Mouse (Mus musculus) kidney, embryonic 15.5 days (tissue): ENCODE measurements around the gene Maml2. TPM values are rescaled to one million over a fixed set of nuclear protein-coding genes. Genes with fewer than 3 reads are reported as not detected.
A peak's percentile ranks its signal among the peaks of the same experiment; 100 is the strongest.

Source experiments
- ATAC-seq: fragments of 200-750 bp; cut with Nextera tagmentation; replicated peaks from 2 replicates; pipeline ENCODE4 v1.8.0; 2017; ENCODE audit warnings: moderate TSS enrichment; ENCODE audit not compliant: low FRiP score
- H3K27ac ChIP-seq: fragments of 300-500 bp; sonication (generic); 2 replicates; pipeline ENCODE4 v1.5.1; 2015; ENCODE audit warnings: mild to moderate bottlenecking, inconsistent platforms
- H3K27me3 ChIP-seq: fragments of 300-500 bp; sonication (generic); 2 replicates; pipeline ENCODE4 v1.6.1; 2015; ENCODE audit warnings: inconsistent platforms
- H3K36me3 ChIP-seq: fragments of 300-500 bp; sonication (generic); 2 replicates; pipeline ENCODE4 v1.6.1; 2015; ENCODE audit warnings: inconsistent platforms
- H3K4me1 ChIP-seq: fragments of 300-500 bp; sonication (generic); 2 replicates; pipeline ENCODE4 v1.6.1; 2015; ENCODE audit warnings: inconsistent platforms
- H3K4me2 ChIP-seq: fragments of 300-500 bp; sonication (generic); 2 replicates; pipeline ENCODE4 v1.6.1; 2015; ENCODE audit warnings: moderate library complexity, mild to moderate bottlenecking, inconsistent platforms
- H3K4me3 ChIP-seq: fragments of 300-500 bp; sonication (generic); replicated peaks from 2 replicates; pipeline ENCODE4 v1.5.1; 2015; ENCODE audit warnings: mild to moderate bottlenecking, inconsistent platforms
- H3K9ac ChIP-seq: fragments of 300-500 bp; sonication (generic); 2 replicates; pipeline ENCODE4 v1.6.1; 2015; ENCODE audit warnings: mild to moderate bottlenecking, inconsistent platforms
- H3K9me3 ChIP-seq: fragments of 300-500 bp; sonication (generic); replicated peaks from 2 replicates; pipeline ENCODE4 v1.6.1; 2016; ENCODE audit warnings: inconsistent platforms
- WGBS: fragments of 180-500 bp; shearing (Covaris S2); methylation state at CpG from one replicate; pipeline ENCODE4 v1.1.7; 2015; ENCODE audit warnings: mixed read lengths; 5-methylcytosine and 5-hydroxymethylcytosine counted together
- polyA plus RNA-seq: library from polyadenylated mRNA; unstranded; fragments of >200 nt; fragmentation: Nextera tagmentation; extraction: Ambion mirVana; gene quantifications from 2 replicates; pipeline ENCODE4 v1.2.1, GENCODE M21; 2015

The Maml2 gene
- polyA plus RNA-seq, 1 experiment from 2014 or later = 10.5 TPM

DNA sequence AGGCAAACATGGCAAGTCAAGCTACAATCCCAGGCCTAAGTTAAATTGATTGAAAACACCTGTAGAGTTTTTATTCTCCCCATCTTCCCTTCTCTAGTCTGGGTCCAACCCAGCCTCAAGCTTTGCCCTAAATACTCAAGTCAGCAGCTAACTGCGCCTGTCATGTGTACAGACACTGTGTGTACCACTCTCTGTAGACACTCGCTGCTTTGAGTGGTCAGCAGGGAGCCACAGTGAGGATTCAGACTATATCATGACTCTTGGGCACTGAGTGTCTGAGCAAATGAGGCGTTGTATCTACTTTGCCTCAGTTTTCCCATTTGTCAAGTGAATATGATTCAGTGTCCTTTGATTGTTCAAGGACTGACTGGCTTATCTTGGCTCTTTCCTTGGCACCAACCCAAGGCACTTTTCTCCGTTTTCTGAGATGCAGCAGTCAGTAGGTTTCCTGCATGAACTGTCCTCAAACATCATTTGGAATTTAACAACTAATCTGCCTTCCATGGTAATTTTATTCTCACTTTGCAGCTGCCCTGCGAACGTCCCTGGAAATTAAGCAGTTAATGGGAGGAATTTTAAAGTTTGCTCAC lies 135.8 kb downstream of the Maml2 start:
- no peak for ATAC-seq
- Histone ChIP-seq H3K4me3 (no peak overlapping the region), H3K9me3 (no peaks in the 10 kb centered on the region), H3K36me3 (no peaks in the 10 kb centered on the region), H3K4me1 (peaks cover 6% of the 10 kb centered on the region; the same call in 1 of the 2 replicates), H3K9ac (no peak overlapping the region), H3K27ac (no peak overlapping the region), H3K27me3 (no peaks in the 10 kb centered on the region), H3K4me2 (no peak overlapping the region)
- 80% methylated on average over 6 of the region's 6 CpGs for whole genome bisulfite sequencing

DNA sequence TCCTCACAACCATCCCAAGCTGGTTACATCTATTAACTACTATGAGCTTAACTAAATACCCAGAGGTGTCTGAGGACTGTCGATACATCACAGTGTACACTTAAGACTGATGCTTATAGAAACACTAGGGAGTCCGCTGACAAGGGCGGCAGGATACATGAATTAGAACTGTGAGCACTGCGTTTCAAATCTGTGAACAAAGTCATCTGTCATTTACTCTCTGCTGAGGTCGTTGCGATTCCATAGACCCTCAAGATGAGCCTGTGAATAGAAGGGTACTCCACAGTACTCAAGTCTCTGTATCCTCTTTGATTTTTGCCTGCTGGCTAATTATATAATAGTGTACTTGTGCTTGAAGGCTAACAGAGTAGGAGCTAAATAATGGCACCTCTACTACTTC lies 143.2 kb downstream of the Maml2 start:
- H3K4me1 ChIP-seq = no peaks in the 10 kb centered on the region; the same call in 1 of the 2 replicates

DNA sequence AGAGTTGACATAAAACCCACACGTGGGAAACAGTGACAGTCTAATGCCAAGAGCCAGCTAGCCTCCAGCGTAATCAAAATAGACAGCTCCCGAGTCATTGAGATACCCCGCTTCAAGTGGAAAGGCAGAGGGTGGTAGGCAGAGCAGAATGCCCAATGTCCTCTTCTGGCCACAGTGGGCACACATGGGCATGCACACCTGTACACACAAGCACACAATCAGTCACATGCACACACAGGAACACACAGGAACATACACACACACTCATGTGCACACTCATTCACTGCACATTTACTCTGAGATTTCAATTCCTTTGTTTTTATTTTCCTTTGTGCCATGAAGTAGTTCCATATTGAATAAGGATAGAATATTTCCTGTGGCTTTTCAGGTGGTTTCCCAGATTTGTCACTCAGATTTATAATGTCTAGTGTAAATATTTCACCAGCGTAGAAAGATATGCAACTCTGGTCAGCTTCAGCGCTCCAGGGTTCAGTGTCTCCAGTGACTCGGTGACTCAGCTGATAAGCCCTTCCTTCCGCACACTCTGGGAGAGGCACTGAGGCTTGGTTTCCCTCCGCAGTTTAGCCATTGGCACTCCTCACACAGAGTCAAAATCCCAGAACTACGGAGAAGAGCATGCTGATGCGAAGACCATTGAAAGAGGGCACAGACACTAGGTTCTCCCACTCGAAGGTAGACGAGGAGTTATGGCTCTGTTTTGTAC lies 144.4 kb downstream of the Maml2 start:
- H3K4me1 ChIP-seq = peaks cover 2% of the 10 kb centered on the region; the same call in 1 of the 2 replicates
- no peak overlapping the region for H3K9ac ChIP-seq
- no peak overlapping the region for H3K4me3 ChIP-seq
- ATAC-seq = no peak
- 66% methylated on average over 13 of the region's 13 CpGs for WGBS
- no peaks in the 10 kb centered on the region for H3K27me3 ChIP-seq
- no peaks in the 10 kb centered on the region for H3K9me3 ChIP-seq
- H3K27ac ChIP-seq = peak overlapping the region; percentile 55; the same call in 1 of the 2 replicates
- H3K4me2 ChIP-seq = no peak overlapping the region
- no peaks in the 10 kb centered on the region for H3K36me3 ChIP-seq

More for the DNA sequence above, 143.2 kb downstream of the Maml2 start:
- Histone ChIP-seq H3K27ac (no peak overlapping the region), H3K4me2 (no peak overlapping the region), H3K9me3 (no peaks in the 10 kb centered on the region), H3K27me3 (no peaks in the 10 kb centered on the region), H3K4me3 (no peak overlapping the region), H3K36me3 (no peaks in the 10 kb centered on the region), H3K9ac (no peak overlapping the region)
- WGBS = 91% methylated on average over 6 of the region's 6 CpGs
- no peak for ATAC-seq

DNA sequence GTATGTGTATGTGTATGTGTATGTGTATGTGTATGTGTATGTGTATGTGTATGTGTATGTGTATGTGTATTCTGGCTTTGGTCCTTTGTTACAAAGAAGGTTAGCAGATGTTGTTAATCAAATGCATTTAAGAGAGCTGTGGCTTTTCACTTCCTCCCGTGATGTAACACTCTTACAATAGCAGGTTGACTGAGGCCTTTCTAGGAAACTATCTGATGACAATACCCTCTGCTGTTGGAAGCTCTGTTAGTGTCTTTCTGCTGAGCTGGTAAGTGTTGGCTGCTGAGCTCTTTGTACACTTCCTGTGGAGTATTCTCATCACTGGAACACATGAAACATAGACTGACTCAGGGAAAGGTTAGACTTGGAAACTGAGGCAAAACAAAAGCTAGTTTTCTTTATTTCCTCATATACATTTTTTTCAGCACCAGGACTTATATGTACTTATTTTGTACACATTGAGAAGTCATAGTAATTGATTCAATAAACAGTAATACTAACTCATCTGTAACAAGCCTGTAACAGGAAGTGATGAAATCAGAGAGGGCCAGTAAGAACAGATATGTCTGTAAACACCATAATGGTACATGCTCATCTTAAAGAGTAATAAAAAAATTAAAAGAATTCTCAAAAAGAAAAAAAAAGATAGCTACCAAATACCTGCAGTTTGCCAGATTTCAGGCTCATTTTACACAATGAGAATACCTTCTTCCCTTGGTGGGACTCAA lies 145.9 kb downstream of the Maml2 start:
- H3K4me3 ChIP-seq = no peak overlapping the region
- 42% methylated on average over 1 of the region's 1 CpGs for WGBS
- H3K4me2 ChIP-seq = no peak overlapping the region
- H3K9me3 ChIP-seq = no peaks in the 10 kb centered on the region
- ATAC-seq = no peak
- no peaks in the 10 kb centered on the region for H3K27me3 ChIP-seq
- no peaks in the 10 kb centered on the region for H3K36me3 ChIP-seq
- no peak overlapping the region for H3K27ac ChIP-seq
- peaks cover 7% of the 10 kb centered on the region for H3K4me1 ChIP-seq
- H3K9ac ChIP-seq = no peak overlapping the region

DNA sequence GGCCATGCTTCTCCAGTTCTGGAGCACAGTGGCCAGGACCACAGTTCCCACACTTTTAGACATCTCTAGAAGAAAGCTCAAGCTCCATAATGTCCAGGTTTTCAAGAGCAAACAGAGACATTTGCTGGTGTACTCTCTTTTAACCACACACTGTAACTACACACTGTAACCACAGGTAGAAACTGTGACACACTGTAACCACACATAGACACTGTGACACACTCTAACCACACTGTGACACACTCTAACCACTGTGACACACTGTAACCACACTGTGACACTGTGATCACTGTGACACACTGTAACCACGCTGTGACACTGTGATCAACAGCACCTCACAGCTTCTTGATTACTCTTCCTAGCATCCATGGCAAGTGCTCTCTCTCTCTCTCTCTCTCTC lies 148.5 kb downstream of the Maml2 start:
- WGBS = 81% methylated on average over 1 of the region's 1 CpGs
- no peaks in the 10 kb centered on the region for H3K9me3 ChIP-seq
- no peaks in the 10 kb centered on the region for H3K27me3 ChIP-seq
- no peak overlapping the region for H3K9ac ChIP-seq
- no peak overlapping the region for H3K27ac ChIP-seq
- no peak overlapping the region for H3K4me2 ChIP-seq
- peaks cover 24% of the 10 kb centered on the region for H3K4me1 ChIP-seq
- ATAC-seq = no peak
- no peaks in the 10 kb centered on the region for H3K36me3 ChIP-seq
- H3K4me3 ChIP-seq = no peak overlapping the region

DNA sequence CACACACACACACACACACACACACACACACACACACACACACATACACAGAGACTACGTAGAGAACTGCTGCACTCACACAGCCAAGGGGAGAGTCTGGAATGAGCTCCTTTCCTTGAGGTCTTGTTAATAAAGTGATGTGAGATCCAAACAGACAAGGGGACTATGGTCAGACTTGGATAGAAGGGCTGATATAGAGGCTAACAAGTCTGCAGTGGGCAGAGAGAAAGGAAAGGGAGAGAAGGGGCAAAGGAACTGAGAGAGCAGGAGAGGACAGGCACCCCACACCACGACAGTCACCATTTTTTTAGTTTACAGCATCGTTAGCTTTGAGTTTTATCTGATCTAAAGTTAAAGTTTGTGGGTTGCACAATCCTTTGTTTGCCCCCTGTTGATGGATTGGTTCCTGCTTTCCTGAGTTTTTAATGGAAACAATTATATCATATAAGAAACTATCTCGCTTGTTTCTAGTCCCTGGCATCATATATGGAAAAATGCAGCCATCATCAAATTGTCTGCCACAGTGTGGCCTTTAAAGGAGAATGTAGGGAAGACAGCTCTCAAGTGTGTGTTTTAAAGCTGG lies 149.0 kb downstream of the Maml2 start, which contains the start of gene Gm17571:
Gene Gm17571 (minus strand): TSS at position 51 of the 583 bp plus-strand sequence.
- Histone ChIP-seq H3K27me3 (no peaks in the 10 kb centered on the region), H3K4me2 (no peak within 1 kb of the TSS), H3K27ac (no peak within 1 kb of the TSS), H3K9ac (no peak within 1 kb of the TSS), H3K4me3 (no peak within 1 kb of the TSS), H3K4me1 (peaks cover 24% of the 10 kb centered on the region), H3K36me3 (no peaks in the 10 kb centered on the region), H3K9me3 (no peaks in the 10 kb centered on the region)
- ATAC-seq = no peak
- 53% methylated on average over 4 of the region's 4 CpGs for WGBS

DNA sequence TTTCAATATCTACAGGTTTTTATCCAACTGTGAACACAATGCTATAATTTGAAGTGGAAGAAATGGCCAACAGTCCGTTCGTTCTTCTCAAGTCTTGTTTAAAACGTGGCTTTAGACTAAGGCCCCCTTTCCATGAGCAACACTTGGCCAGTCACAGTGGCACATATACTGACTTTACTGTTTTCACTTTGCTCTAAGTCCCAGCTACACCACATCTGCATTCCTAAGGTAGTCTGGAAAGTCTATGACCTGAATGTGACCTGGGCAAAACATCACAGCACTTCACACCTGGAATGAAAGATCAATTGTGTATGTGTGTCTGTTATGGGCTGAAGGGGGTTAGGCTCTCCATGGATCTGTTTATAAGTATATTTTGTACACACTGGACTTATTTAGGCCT lies 151.0 kb downstream of the Maml2 start:
- Histone ChIP-seq H3K27me3 (no peaks in the 10 kb centered on the region), H3K9me3 (no peaks in the 10 kb centered on the region), H3K4me2 (no peak overlapping the region), H3K4me3 (no peak overlapping the region), H3K27ac (no peak overlapping the region), H3K4me1 (peaks cover 24% of the 10 kb centered on the region), H3K9ac (no peak overlapping the region), H3K36me3 (no peaks in the 10 kb centered on the region)
- no peak for ATAC-seq
- 89% methylated on average over 3 of the region's 3 CpGs for WGBS

DNA sequence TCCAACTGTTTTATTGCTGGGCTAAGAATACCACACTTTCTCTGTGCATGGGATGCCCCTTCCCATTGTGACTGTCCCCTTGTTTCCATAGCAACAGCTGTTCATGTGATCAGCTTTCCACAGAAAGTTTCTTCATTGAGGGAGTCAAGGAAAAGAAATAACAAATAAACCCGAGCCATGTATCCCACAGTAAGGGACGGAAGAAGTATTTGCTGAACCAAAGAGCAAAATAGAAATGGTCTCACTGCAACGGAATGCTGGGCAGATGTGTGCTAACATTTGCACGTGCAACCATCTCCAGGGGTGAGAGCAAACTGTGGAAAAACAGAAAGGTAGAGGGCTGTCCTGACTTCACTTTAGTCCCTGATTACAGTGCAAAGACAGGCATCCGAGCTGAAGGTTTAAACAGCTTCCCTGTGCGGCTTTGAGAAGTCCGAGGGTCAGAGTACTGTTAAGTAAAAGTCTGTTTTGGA lies 156.9 kb downstream of the Maml2 start:
- Histone ChIP-seq H3K4me2 (no peak overlapping the region), H3K27me3 (no peaks in the 10 kb centered on the region), H3K4me3 (no peak overlapping the region), H3K36me3 (no peaks in the 10 kb centered on the region), H3K27ac (peak overlapping the region; percentile 30; the same call in 1 of the 2 replicates), H3K9me3 (no peaks in the 10 kb centered on the region), H3K4me1 (peaks cover 16% of the 10 kb centered on the region), H3K9ac (no peak overlapping the region)
- WGBS = 26% methylated on average over 7 of the region's 7 CpGs
- no peak for ATAC-seq

DNA sequence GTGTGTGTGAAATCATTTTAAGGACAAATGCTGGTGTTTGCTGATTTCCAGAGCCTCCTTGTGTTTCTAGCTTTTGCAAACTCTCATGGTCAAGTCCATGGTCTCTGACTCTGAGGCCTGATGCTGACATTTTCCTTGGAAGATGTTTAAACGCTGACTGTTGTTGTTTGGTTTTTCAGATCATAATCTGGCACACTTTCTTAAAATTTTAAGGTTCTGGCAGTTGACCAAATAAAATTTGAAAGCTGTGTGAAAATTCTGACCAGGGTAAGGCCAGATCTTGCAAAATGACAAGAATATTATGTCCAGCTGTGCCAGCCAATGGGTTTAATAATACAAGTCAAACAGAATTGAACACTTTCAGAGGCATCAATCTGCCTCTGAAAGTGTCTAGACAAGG lies 157.5 kb downstream of the Maml2 start:
- H3K27ac ChIP-seq = 0 out of 2 replicates have a peak overlapping the region, but pooled peaks have one; percentile 30
- no peaks in the 10 kb centered on the region for H3K36me3 ChIP-seq
- no peak overlapping the region for H3K9ac ChIP-seq
- no peaks in the 10 kb centered on the region for H3K9me3 ChIP-seq
- H3K27me3 ChIP-seq = no peaks in the 10 kb centered on the region
- no peak overlapping the region for H3K4me2 ChIP-seq
- H3K4me1 ChIP-seq = peaks cover 12% of the 10 kb centered on the region
- H3K4me3 ChIP-seq = no peak overlapping the region
- ATAC-seq = no peak
- 75% methylated on average over 1 of the region's 1 CpGs for WGBS

DNA sequence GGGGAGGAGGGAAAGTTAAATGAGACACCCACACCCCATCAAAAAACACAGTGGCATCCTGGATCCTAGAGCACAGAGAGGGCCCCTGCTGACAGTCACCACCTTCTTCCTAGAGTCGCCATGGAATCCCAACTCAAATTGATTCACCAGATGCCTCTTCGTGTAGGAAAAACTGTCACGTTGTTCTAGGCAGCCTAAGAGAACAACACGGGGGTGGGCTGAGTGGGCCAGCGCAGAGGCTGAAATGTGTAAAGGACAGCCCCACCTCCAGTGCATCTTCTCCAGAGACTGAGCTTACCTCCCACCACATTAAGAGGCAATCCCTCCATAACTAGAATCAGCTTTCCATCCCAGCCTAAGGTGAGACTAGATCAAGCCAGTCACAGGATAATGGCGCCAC lies 160.0 kb downstream of the Maml2 start:
- WGBS = 81% methylated on average over 6 of the region's 6 CpGs
- H3K4me3 ChIP-seq = no peak overlapping the region
- H3K4me1 ChIP-seq = peaks cover 10% of the 10 kb centered on the region
- no peak overlapping the region for H3K4me2 ChIP-seq
- ATAC-seq = no peak
- no peak overlapping the region for H3K27ac ChIP-seq
- H3K9me3 ChIP-seq = no peaks in the 10 kb centered on the region
- H3K27me3 ChIP-seq = no peaks in the 10 kb centered on the region
- no peak overlapping the region for H3K9ac ChIP-seq
- no peaks in the 10 kb centered on the region for H3K36me3 ChIP-seq

DNA sequence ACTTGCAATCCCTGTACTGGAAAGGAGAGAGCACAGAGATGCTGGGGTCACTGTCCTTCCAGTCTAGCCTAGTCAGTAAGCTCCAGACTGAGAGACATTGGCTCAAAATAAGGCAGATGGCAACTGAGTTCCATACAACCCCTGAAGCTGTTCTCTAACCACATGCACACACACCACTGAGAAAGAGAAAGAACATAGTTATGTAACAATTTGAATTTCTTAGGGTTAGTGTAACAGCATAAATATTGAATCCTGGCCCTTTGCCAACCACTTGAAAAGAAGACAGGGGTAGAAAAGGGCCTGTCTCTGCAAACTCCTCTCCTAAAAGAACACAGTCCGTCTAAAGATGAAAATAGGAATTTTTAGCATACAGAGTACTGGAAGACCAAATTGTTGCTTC lies 161.6 kb downstream of the Maml2 start:
- peaks cover 10% of the 10 kb centered on the region for H3K4me1 ChIP-seq
- no peak overlapping the region for H3K4me3 ChIP-seq
- no peaks in the 10 kb centered on the region for H3K27me3 ChIP-seq
- no peak overlapping the region for H3K27ac ChIP-seq
- ATAC-seq = no peak
- WGBS = 63% methylated on average over 1 of the region's 1 CpGs
- H3K4me2 ChIP-seq = no peak overlapping the region
- no peaks in the 10 kb centered on the region for H3K9me3 ChIP-seq
- no peaks in the 10 kb centered on the region for H3K36me3 ChIP-seq
- H3K9ac ChIP-seq = no peak overlapping the region

DNA sequence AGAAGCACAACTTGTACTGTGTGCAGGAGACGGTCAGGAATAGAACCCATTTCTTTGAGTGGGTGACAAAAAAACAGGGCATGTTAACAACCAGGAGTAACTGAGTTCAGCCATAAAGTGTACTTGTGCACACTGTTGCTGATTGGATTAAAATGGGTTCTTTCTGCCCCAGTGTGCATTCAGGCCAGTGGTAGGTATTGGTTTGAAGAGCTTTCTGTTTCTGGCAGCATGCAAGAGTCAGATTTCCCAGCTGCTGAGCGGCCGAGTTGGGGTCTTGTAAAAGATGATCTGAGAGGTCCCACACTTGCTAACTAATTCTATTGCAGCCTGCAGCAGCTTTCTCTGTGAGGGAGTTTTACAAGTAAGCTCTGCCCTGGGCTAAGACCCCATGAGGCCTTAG lies 162.3 kb downstream of the Maml2 start:
- Histone ChIP-seq H3K4me1 (0 out of 2 replicates have a peak, but pooled peaks cover 4% of the 10 kb centered on the region), H3K9ac (no peak overlapping the region), H3K9me3 (no peaks in the 10 kb centered on the region), H3K4me3 (no peak overlapping the region), H3K4me2 (no peak overlapping the region), H3K27me3 (no peaks in the 10 kb centered on the region), H3K36me3 (no peaks in the 10 kb centered on the region), H3K27ac (no peak overlapping the region)
- no peak for ATAC-seq
- WGBS = 68% methylated on average over 3 of the region's 3 CpGs
